Mouse (Mus musculus) thymus, adult 2 months (tissue): ENCODE measurements around the gene Phf21a. TPM values are rescaled to one million over a fixed set of nuclear protein-coding genes. Genes with fewer than 3 reads are reported as not detected.

ENCODE experiments used
- DNase-seq: peaks from one replicate; pipeline ENCODE4 v3.0.0; 2021
- H3K27ac ChIP-seq: fragments of 200-500 bp; 2 replicates; pipeline ENCODE4 v1.5.1; 2012; ENCODE audit warnings: low read length, control low read depth; ENCODE audit not compliant: control insufficient read depth, insufficient read depth
- H3K27me3 ChIP-seq: fragments of 200-500 bp; 2 replicates; pipeline ENCODE4 v1.6.1; 2012; ENCODE audit warnings: mild to moderate bottlenecking, low read length, moderate library complexity, mixed read lengths; ENCODE audit not compliant: control insufficient read depth, insufficient read depth
- H3K36me3 ChIP-seq: fragments of 200-500 bp; 2 replicates; pipeline ENCODE4 v1.6.1; 2012; ENCODE audit warnings: mild to moderate bottlenecking, low read length, moderate library complexity; ENCODE audit not compliant: control insufficient read depth, insufficient read depth
- H3K4me1 ChIP-seq: fragments of 200-500 bp; replicated peaks from 2 replicates; pipeline ENCODE4 v1.6.1; 2012; ENCODE audit warnings: low read length; ENCODE audit not compliant: control insufficient read depth, insufficient read depth
- H3K4me3 ChIP-seq: fragments of 200-500 bp; 2 replicates; pipeline ENCODE4 v1.5.1; 2012; ENCODE audit warnings: mild to moderate bottlenecking, low read length, control low read depth, moderate library complexity; ENCODE audit not compliant: control insufficient read depth, insufficient read depth
- CTCF ChIP-seq: fragments of 200-500 bp; IDR thresholded peaks from 2 replicates; pipeline ENCODE4 v1.5.1; 2012; ENCODE audit warnings: mild to moderate bottlenecking, control low read depth, low read length, moderate library complexity, borderline replicate concordance; ENCODE audit not compliant: control insufficient read depth, poor library complexity, insufficient read depth; ENCODE audit errors: extremely low read depth
- POLR2A ChIP-seq: fragments of 200-500 bp; IDR thresholded peaks from 2 replicates; pipeline ENCODE4 v1.6.1; 2012; ENCODE audit warnings: mild to moderate bottlenecking, low read length, control low read depth, moderate library complexity; ENCODE audit not compliant: control insufficient read depth, poor library complexity, insufficient read depth; ENCODE audit errors: extremely low read depth
- WGBS: fragments of 180-500 bp; shearing (Covaris S2); methylation state at CpG from one replicate; pipeline ENCODE4 v1.1.7; 2018; 5-methylcytosine and 5-hydroxymethylcytosine counted together
- polyA plus RNA-seq: library from polyadenylated mRNA; depleted of rRNA; stranded (reverse); fragments of >200 nt; gene quantifications from 2 replicates; pipeline ENCODE4 v1.2.3, GENCODE M21; 2012

Phf21a gene
- polyA plus RNA-seq, 1 experiment: 81.6 TPM

DNA sequence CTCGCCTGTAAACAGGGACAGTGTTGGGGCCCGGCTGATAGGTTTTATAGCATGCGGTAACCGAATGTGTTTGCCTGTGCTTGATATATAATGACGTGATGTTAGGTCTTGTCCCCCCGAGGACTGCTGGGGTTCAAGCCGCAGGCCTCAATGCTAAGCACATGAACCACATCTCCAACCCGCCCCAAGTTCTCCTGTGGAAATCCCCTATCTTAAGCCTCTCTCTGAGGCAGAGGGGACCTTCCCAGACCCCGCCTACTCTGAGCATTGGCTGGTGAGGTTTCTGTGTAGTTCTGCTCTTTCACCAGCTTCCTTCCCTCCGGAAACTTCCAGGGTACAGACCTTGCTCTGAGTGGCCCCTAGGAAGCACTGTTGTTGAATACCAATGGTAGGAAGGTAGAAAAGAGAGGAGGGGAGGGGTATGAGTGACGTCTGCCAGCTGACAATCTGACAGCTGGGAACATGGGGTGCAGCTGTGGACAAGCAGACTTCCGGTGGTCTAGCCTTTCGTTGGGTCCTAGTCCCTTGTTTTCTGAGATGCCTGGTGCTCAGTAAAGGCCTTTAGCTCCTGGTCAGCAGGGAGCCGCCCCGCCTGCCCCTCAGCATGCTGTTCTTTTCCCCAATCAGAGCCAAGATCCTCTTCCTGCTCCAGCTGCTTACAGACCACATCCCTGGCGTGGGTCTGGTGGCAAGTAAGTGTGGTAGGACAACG is 287.0 kb downstream of the Phf21a start:
- H3K4me1 ChIP-seq: peaks cover 30% of the 10 kb centered on the region
- no peak overlapping the region for H3K4me3 ChIP-seq
- no peak for DNase-seq
- no peaks in the 10 kb centered on the region for H3K27me3 ChIP-seq
- H3K36me3 ChIP-seq: peaks cover 31% of the 10 kb centered on the region
- no peak for TF ChIP-seq CTCF
- no peak overlapping the region for H3K27ac ChIP-seq
- WGBS: 84% methylated on average over 17 of the region's 17 CpGs

GRCm38 (mm10) chr2:92380495-92381050 is 287.7 kb downstream of the Phf21a start:
- Histone ChIP-seq H3K4me1 (peaks cover 30% of the 10 kb centered on the region), H3K36me3 (peaks cover 31% of the 10 kb centered on the region)

GRCm38 (mm10) chr2:92381161-92381560 is 288.2 kb downstream of the Phf21a start:
- Histone ChIP-seq H3K27me3 (no peaks in the 10 kb centered on the region), H3K4me1 (peaks cover 24% of the 10 kb centered on the region), H3K36me3 (peaks cover 31% of the 10 kb centered on the region), H3K27ac (no peak overlapping the region), H3K4me3 (no peak overlapping the region)
- 94% methylated on average over 5 of the region's 5 CpGs for WGBS
- DNase-seq: no peak
- TF ChIP-seq POLR2A: no peak
- no peak for TF ChIP-seq CTCF

More at GRCm38 (mm10) chr2:92380495-92381050, 287.7 kb downstream of the Phf21a start:
- no peak overlapping the region for H3K27ac ChIP-seq
- WGBS: 88% methylated on average over 6 of the region's 6 CpGs
- H3K4me3 ChIP-seq: no peak overlapping the region
- DNase-seq: no peak
- no peaks in the 10 kb centered on the region for H3K27me3 ChIP-seq
- TF ChIP-seq POLR2A (no peak), CTCF (no peak)

GRCm38 (mm10) chr2:92381901-92382588 is 289.1 kb downstream of the Phf21a start, which contains the start of gene 1700029I15Rik:
TSS of gene 1700029I15Rik (plus strand) at chr2:92382538.
- no peak for TF ChIP-seq POLR2A
- no peak for TF ChIP-seq CTCF
- Histone ChIP-seq H3K4me3 (no peak within 1 kb of the TSS), H3K27ac (no peak within 1 kb of the TSS), H3K4me1 (peaks cover 20% of the 10 kb centered on the region), H3K36me3 (peaks cover 31% of the 10 kb centered on the region), H3K27me3 (no peaks in the 10 kb centered on the region)
- 97% methylated on average over 5 of the region's 5 CpGs for WGBS
- DNase-seq: no peak

DNA sequence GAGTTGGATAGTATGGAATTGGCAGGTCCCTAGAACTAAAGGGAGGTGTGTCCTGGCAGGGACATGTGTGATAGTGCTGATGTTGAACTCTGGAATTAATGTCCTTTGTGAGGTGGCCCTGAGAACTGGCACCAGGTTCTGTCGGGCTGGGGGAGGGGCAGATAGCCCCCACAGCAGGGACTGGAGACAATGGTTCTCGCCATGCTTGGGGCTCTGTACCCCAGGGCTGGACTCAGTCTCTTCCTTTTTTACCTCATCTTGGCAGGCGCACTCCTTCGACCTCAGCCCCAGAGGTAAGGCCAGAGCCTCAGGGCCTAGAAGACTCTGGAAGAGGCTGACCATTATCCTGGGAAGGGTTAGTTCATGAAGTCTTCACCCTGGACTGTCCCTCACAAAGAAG is 289.8 kb downstream of the Phf21a start:
- Histone ChIP-seq H3K4me1 (peaks cover 20% of the 10 kb centered on the region), H3K27me3 (no peaks in the 10 kb centered on the region), H3K36me3 (peaks cover 29% of the 10 kb centered on the region), H3K27ac (no peak overlapping the region), H3K4me3 (no peak overlapping the region)
- no peak for DNase-seq
- WGBS: 96% methylated on average over 4 of the region's 4 CpGs
- TF ChIP-seq POLR2A: no peak
- no peak for TF ChIP-seq CTCF

DNA sequence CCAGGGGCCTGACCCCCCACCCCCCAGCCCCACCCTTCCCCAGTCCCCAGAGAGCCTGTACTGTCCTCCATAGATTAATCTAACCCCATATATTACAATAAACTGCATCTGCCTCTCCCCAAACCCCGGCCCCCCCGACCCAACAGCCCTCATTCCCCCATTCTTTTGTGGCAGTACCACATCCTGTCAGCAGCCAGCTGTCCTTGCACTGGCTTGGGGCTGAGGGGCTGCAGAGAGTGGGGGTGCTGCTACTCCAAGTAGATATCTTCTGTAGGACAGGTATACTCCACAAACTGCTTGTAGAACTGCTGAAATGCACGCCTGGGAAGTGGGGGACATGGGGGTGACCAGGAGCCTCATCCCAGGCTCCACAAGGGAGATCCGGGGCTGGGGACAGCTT is 291.2 kb downstream of the Phf21a start:
- no peak overlapping the region for H3K4me3 ChIP-seq
- H3K4me1 ChIP-seq: peaks cover 27% of the 10 kb centered on the region
- H3K27me3 ChIP-seq: peaks cover 7% of the 10 kb centered on the region; the same call in 1 of the 2 replicates
- H3K36me3 ChIP-seq: peaks cover 19% of the 10 kb centered on the region
- TF ChIP-seq POLR2A (no peak), CTCF (no peak)
- WGBS: 29% methylated on average over 4 of the region's 4 CpGs
- no peak overlapping the region for H3K27ac ChIP-seq
- peak; percentile 26 for DNase-seq
